Mouse (Mus musculus) stomach, postnatal 0 days (tissue): ENCODE data around the gene Nhsl2.

Source experiments
- CTCF ChIP-seq: IDR thresholded peaks from 2 replicates; pipeline ENCODE4 v1.5.1; 2016; ENCODE audit warnings: antibody characterized with exemption, low read depth, mild to moderate bottlenecking, moderate library complexity
- EP300 ChIP-seq: optimal IDR thresholded peaks from 2 replicates; pipeline ENCODE3; 2016; ENCODE audit warnings: antibody characterized with exemption

GRCm38 (mm10) chrX:101976931-101977330 is 127.7 kb downstream of the Nhsl2 start:
- no peak for TF ChIP-seq CTCF
- no peak for TF ChIP-seq EP300
